ENCODE assay signal across 8 mouse cellular contexts in genomic region chr15:102102548-102103121, GRCm38 (mm10). TPM values are rescaled to one million over a fixed set of nuclear protein-coding genes. Genes with fewer than 3 reads are reported as not detected.
A peak's percentile ranks its signal among the peaks of the same experiment; 100 is the strongest.
DNase-seq lines count a peak whose midpoint lies in the region; ATAC-seq and TF ChIP-seq lines count a peak whose summit lies in the region.

No protein-coding gene starts in this region.

- peak overlapping the region; percentile 8 for H3K4me3 ChIP-seq in megakaryocyte, embryonic 14.5 days (replicated peaks)
- H3K4me3 ChIP-seq in forebrain, embryonic 15.5 days = peak overlapping the region; percentile 16
- H3K4me3 ChIP-seq in hindbrain, embryonic 12.5 days = peak overlapping the region; percentile 23
- H3K4me3 ChIP-seq in limb, embryonic 14.5 days (replicated peaks; ENCODE audit: low read length) = peak overlapping the region; percentile 59
- H3K4me3 ChIP-seq in midbrain, embryonic 16.5 days (ENCODE audit: low read depth, low read length) = peak overlapping the region; percentile 10

- TF ChIP-seq POLR2A in limb, embryonic 14.5 days (IDR thresholded peaks at IDR 0.05; ENCODE audit: borderline replicate concordance, extremely low read depth, insufficient read depth, insufficient read length) = no peak

- H3K4me1 ChIP-seq in megakaryocyte, embryonic 14.5 days = peaks cover 94% of the 10 kb centered on the region
- peaks cover 45% of the 10 kb centered on the region for H3K4me1 ChIP-seq in forebrain, embryonic 15.5 days
- H3K4me1 ChIP-seq in hindbrain, embryonic 12.5 days = peaks cover 78% of the 10 kb centered on the region
- peaks cover 70% of the 10 kb centered on the region for H3K4me1 ChIP-seq in limb, embryonic 14.5 days (ENCODE audit: control insufficient read depth, insufficient read depth, low read length)
- peaks cover 19% of the 10 kb centered on the region for H3K4me1 ChIP-seq in midbrain, embryonic 16.5 days (ENCODE audit: control insufficient read depth, insufficient read depth, low read length)

- H3K27me3 ChIP-seq in megakaryocyte, embryonic 14.5 days (replicated peaks) = peaks cover 67% of the 10 kb centered on the region
- H3K27me3 ChIP-seq in forebrain, embryonic 15.5 days = peaks cover 18% of the 10 kb centered on the region; the same call in 1 of the 2 replicates
- H3K27me3 ChIP-seq in hindbrain, embryonic 12.5 days = peaks cover 62% of the 10 kb centered on the region
- H3K27me3 ChIP-seq in limb, embryonic 14.5 days (ENCODE audit: control insufficient read depth, insufficient read depth, low read length) = no peaks in the 10 kb centered on the region
- H3K27me3 ChIP-seq in midbrain, embryonic 16.5 days (ENCODE audit: control insufficient read depth, insufficient read depth, low read depth, low read length) = peaks cover 25% of the 10 kb centered on the region

- WGBS in forebrain, embryonic 15.5 days = 17% methylated on average over 6 of the region's 6 CpGs
- WGBS in hindbrain, embryonic 12.5 days = 13% methylated on average over 6 of the region's 6 CpGs
- 14% methylated on average over 6 of the region's 6 CpGs for WGBS in limb, embryonic 14.5 days
- 13% methylated on average over 5 of the region's 6 CpGs for WGBS in midbrain, embryonic 16.5 days

- ATAC-seq in megakaryocyte, adult 5-6 weeks (ENCODE audit: poor library complexity, severe bottlenecking) = no peak
- ATAC-seq in forebrain, embryonic 15.5 days (replicated peaks) = no peak
- ATAC-seq in hindbrain, embryonic 12.5 days (ENCODE audit: low FRiP score) = no peak
- no peak for ATAC-seq in limb, embryonic 14.5 days (ENCODE audit: low FRiP score, low read depth)
- ATAC-seq in midbrain, embryonic 16.5 days = no peak
- no peak for ATAC-seq in monocyte, adult 5-6 weeks (replicated peaks; ENCODE audit: insufficient number of reproducible peaks, low FRiP score, low TSS enrichment, poor library complexity, severe bottlenecking)

- H3K36me3 ChIP-seq in megakaryocyte, embryonic 14.5 days (replicated peaks; ENCODE audit: low read length) = peaks cover 10% of the 10 kb centered on the region
- peaks cover 10% of the 10 kb centered on the region for H3K36me3 ChIP-seq in forebrain, embryonic 15.5 days
- H3K36me3 ChIP-seq in hindbrain, embryonic 12.5 days = peaks cover 6% of the 10 kb centered on the region; the same call in 1 of the 2 replicates
- peaks cover 25% of the 10 kb centered on the region for H3K36me3 ChIP-seq in limb, embryonic 14.5 days (ENCODE audit: control insufficient read depth, insufficient read depth, low read length)
- 0 out of 2 replicates have a peak, but pooled peaks cover 2% of the 10 kb centered on the region for H3K36me3 ChIP-seq in midbrain, embryonic 16.5 days (ENCODE audit: control insufficient read depth, insufficient read depth, low read length)

- H3K9me3 ChIP-seq in megakaryocyte, embryonic 14.5 days = no peaks in the 10 kb centered on the region
- H3K9me3 ChIP-seq in forebrain, embryonic 15.5 days = no peaks in the 10 kb centered on the region
- H3K9me3 ChIP-seq in hindbrain, embryonic 12.5 days (replicated peaks) = no peaks in the 10 kb centered on the region
- no peaks in the 10 kb centered on the region for H3K9me3 ChIP-seq in limb, embryonic 14.5 days (ENCODE audit: control insufficient read depth, low read length)
- no peaks in the 10 kb centered on the region for H3K9me3 ChIP-seq in midbrain, embryonic 16.5 days (replicated peaks; ENCODE audit: control insufficient read depth, low read length, poor library complexity, severe bottlenecking)

- DNase-seq in limb, embryonic 14.5 days (ENCODE audit: low spot score) = peak; percentile 44
- DNase-seq in layer of hippocampus, postnatal 36 days = no peak

- no peak overlapping the region for H3K4me2 ChIP-seq in forebrain, embryonic 15.5 days (replicated peaks)
- peak overlapping the region; percentile 42 for H3K4me2 ChIP-seq in hindbrain, embryonic 12.5 days (replicated peaks)
- H3K4me2 ChIP-seq in limb, embryonic 14.5 days (replicated peaks; ENCODE audit: low read depth, low read length, severe bottlenecking) = peak overlapping the region; percentile 78
- peak overlapping the region; percentile 9; the same call in 1 of the 2 replicates for H3K4me2 ChIP-seq in midbrain, embryonic 16.5 days (ENCODE audit: low read length)

- H3K27ac ChIP-seq in forebrain, embryonic 15.5 days (replicated peaks) = peak overlapping the region; percentile 42
- peak overlapping the region; percentile 83 for H3K27ac ChIP-seq in hindbrain, embryonic 12.5 days
- H3K27ac ChIP-seq in limb, embryonic 14.5 days (replicated peaks; ENCODE audit: low read depth, low read length) = peak overlapping the region; percentile 97
- H3K27ac ChIP-seq in midbrain, embryonic 16.5 days (ENCODE audit: low read length) = peak overlapping the region; percentile 61; the same call in 1 of the 2 replicates

- no peak overlapping the region for H3K9ac ChIP-seq in forebrain, embryonic 15.5 days (replicated peaks)
- H3K9ac ChIP-seq in hindbrain, embryonic 12.5 days = peak overlapping the region; percentile 51
- H3K9ac ChIP-seq in limb, embryonic 14.5 days (ENCODE audit: low read depth, low read length, severe bottlenecking) = peak overlapping the region; percentile 64
- H3K9ac ChIP-seq in midbrain, embryonic 16.5 days (ENCODE audit: low read depth, low read length) = no peak overlapping the region

RNA-seq across cellular contexts. Expression of gene Tns2, which starts 2.4 kb away (rescaled TPM):
- 0.43 TPM in 1 of 2 replicates, not detected in the other for polyA plus RNA-seq in megakaryocyte, embryonic 14.5 days (2012; ENCODE audit: insufficient read depth, low replicate concordance)
- 0.32 and 1.9 TPM in 2 replicates for total RNA-seq in megakaryocyte, adult 5-6 weeks (2015)
- total RNA-seq in megakaryocyte, adult 5-6 weeks (2017) = 0.07 TPM in 1 of 2 replicates, not detected in the other
- polyA plus RNA-seq in forebrain, embryonic 15.5 days (2015; fragmentation: Nextera tagmentation; extraction: Ambion mirVana) = 4.9 and 6.9 TPM in 2 replicates
- 21.8 and 22.7 TPM in 2 replicates for polyA plus RNA-seq in hindbrain, embryonic 12.5 days (2016; fragmentation: Nextera tagmentation; extraction: Ambion mirVana)
- polyA plus RNA-seq in limb, embryonic 14.5 days (2012; rRNA removed) = 114 and 134 TPM in 2 replicates
- polyA plus RNA-seq in limb, embryonic 14.5 days (2014; fragmentation: Nextera tagmentation; extraction: Ambion mirVana) = 62.5 and 66.3 TPM in 2 replicates
- 7.4 and 9.4 TPM in 2 replicates for polyA plus RNA-seq in midbrain, embryonic 16.5 days (2015; fragmentation: Nextera tagmentation; extraction: Ambion mirVana)
- 10 to 100 TPM; 10.7 to 22.0 TPM for total RNA-seq in layer of hippocampus, postnatal 36 days (2021)
- total RNA-seq in monocyte, adult 5-6 weeks (2017) = 5.7 TPM in 1 of 3 replicates, not detected in the others

RNA-seq across cellular contexts. Expression of gene Eif4b, which starts 29.1 kb away (rescaled TPM):
- polyA plus RNA-seq in megakaryocyte, embryonic 14.5 days (2012; ENCODE audit: insufficient read depth, low replicate concordance) = 18.2 and 102 TPM in 2 replicates
- 78.2 and 82.3 TPM in 2 replicates for total RNA-seq in megakaryocyte, adult 5-6 weeks (2015)
- 199 and 204 TPM in 2 replicates for total RNA-seq in megakaryocyte, adult 5-6 weeks (2017)
- polyA plus RNA-seq in forebrain, embryonic 15.5 days (2015; fragmentation: Nextera tagmentation; extraction: Ambion mirVana) = 98.9 and 99.5 TPM in 2 replicates
- 94.0 and 97.1 TPM in 2 replicates for polyA plus RNA-seq in hindbrain, embryonic 12.5 days (2016; fragmentation: Nextera tagmentation; extraction: Ambion mirVana)
- polyA plus RNA-seq in limb, embryonic 14.5 days (2012; rRNA removed) = 165 and 199 TPM in 2 replicates
- 133 and 134 TPM in 2 replicates for polyA plus RNA-seq in limb, embryonic 14.5 days (2014; fragmentation: Nextera tagmentation; extraction: Ambion mirVana)
- 87.3 and 90.0 TPM in 2 replicates for polyA plus RNA-seq in midbrain, embryonic 16.5 days (2015; fragmentation: Nextera tagmentation; extraction: Ambion mirVana)
- total RNA-seq in layer of hippocampus, postnatal 36 days (2021) = 100 to 1,000 TPM; 179 to 182 TPM
- 248 to 278 TPM (median 251 TPM) in 3 replicates for total RNA-seq in monocyte, adult 5-6 weeks (2017)

RNA-seq across cellular contexts. Expression of gene Spryd3, which starts 33.4 kb away (rescaled TPM):
- polyA plus RNA-seq in megakaryocyte, embryonic 14.5 days (2012; ENCODE audit: insufficient read depth, low replicate concordance) = 9.5 and 25.9 TPM in 2 replicates
- 6.1 and 7.5 TPM in 2 replicates for total RNA-seq in megakaryocyte, adult 5-6 weeks (2015)
- total RNA-seq in megakaryocyte, adult 5-6 weeks (2017) = 20.6 and 22.6 TPM in 2 replicates
- polyA plus RNA-seq in forebrain, embryonic 15.5 days (2015; fragmentation: Nextera tagmentation; extraction: Ambion mirVana) = 38.2 and 42.9 TPM in 2 replicates
- 28.1 and 29.2 TPM in 2 replicates for polyA plus RNA-seq in hindbrain, embryonic 12.5 days (2016; fragmentation: Nextera tagmentation; extraction: Ambion mirVana)
- 37.4 and 39.8 TPM in 2 replicates for polyA plus RNA-seq in limb, embryonic 14.5 days (2012; rRNA removed)
- 18.7 and 18.9 TPM in 2 replicates for polyA plus RNA-seq in limb, embryonic 14.5 days (2014; fragmentation: Nextera tagmentation; extraction: Ambion mirVana)
- 81.1 and 95.9 TPM in 2 replicates for polyA plus RNA-seq in midbrain, embryonic 16.5 days (2015; fragmentation: Nextera tagmentation; extraction: Ambion mirVana)
- total RNA-seq in layer of hippocampus, postnatal 36 days (2021) = 100 to 1,000 TPM; 141 to 151 TPM
- total RNA-seq in monocyte, adult 5-6 weeks (2017) = 49.3 to 56.3 TPM (median 49.3 TPM) in 3 replicates

RNA-seq across cellular contexts. Expression of gene Igfbp6, which starts 41.5 kb away (rescaled TPM):
- polyA plus RNA-seq in megakaryocyte, embryonic 14.5 days (2012; ENCODE audit: insufficient read depth, low replicate concordance) = 1.2 TPM in 1 of 2 replicates, not detected in the other
- 1.3 TPM in 1 of 2 replicates, not detected in the other for total RNA-seq in megakaryocyte, adult 5-6 weeks (2015)
- total RNA-seq in megakaryocyte, adult 5-6 weeks (2017) = not detected in 2 replicates
- 1.2 and 1.4 TPM in 2 replicates for polyA plus RNA-seq in forebrain, embryonic 15.5 days (2015; fragmentation: Nextera tagmentation; extraction: Ambion mirVana)
- 0.42 TPM in 1 of 2 replicates, not detected in the other for polyA plus RNA-seq in hindbrain, embryonic 12.5 days (2016; fragmentation: Nextera tagmentation; extraction: Ambion mirVana)
- polyA plus RNA-seq in limb, embryonic 14.5 days (2012; rRNA removed) = 6.2 and 8.1 TPM in 2 replicates
- 11.7 and 11.9 TPM in 2 replicates for polyA plus RNA-seq in limb, embryonic 14.5 days (2014; fragmentation: Nextera tagmentation; extraction: Ambion mirVana)
- polyA plus RNA-seq in midbrain, embryonic 16.5 days (2015; fragmentation: Nextera tagmentation; extraction: Ambion mirVana) = 2.5 and 3.1 TPM in 2 replicates
- total RNA-seq in layer of hippocampus, postnatal 36 days (2021) = 1 to 10 TPM; 8.2 to 8.9 TPM
- 0.38 to 1.4 TPM (median 0.68 TPM) in 3 replicates for total RNA-seq in monocyte, adult 5-6 weeks (2017)

RNA-seq across cellular contexts. Expression of gene Soat2, which starts 47.7 kb away (rescaled TPM):
- polyA plus RNA-seq in megakaryocyte, embryonic 14.5 days (2012; ENCODE audit: insufficient read depth, low replicate concordance) = 0.76 and 3.6 TPM in 2 replicates
- 0.78 and 0.82 TPM in 2 replicates for total RNA-seq in megakaryocyte, adult 5-6 weeks (2015)
- total RNA-seq in megakaryocyte, adult 5-6 weeks (2017) = 0.89 and 1.1 TPM in 2 replicates
- polyA plus RNA-seq in forebrain, embryonic 15.5 days (2015; fragmentation: Nextera tagmentation; extraction: Ambion mirVana) = not detected in 2 replicates
- polyA plus RNA-seq in hindbrain, embryonic 12.5 days (2016; fragmentation: Nextera tagmentation; extraction: Ambion mirVana) = 0.09 TPM in 1 of 2 replicates, not detected in the other
- polyA plus RNA-seq in limb, embryonic 14.5 days (2012; rRNA removed) = 0.87 and 1.1 TPM in 2 replicates
- polyA plus RNA-seq in limb, embryonic 14.5 days (2014; fragmentation: Nextera tagmentation; extraction: Ambion mirVana) = 0.48 and 0.76 TPM in 2 replicates
- polyA plus RNA-seq in midbrain, embryonic 16.5 days (2015; fragmentation: Nextera tagmentation; extraction: Ambion mirVana) = 0.21 TPM in 1 of 2 replicates, not detected in the other
- total RNA-seq in layer of hippocampus, postnatal 36 days (2021) = under 1 TPM in 1 of 2 experiments, not detected in 1; 0.23 TPM
- total RNA-seq in monocyte, adult 5-6 weeks (2017) = 6.2 to 25.0 TPM (median 10.2 TPM) in 3 replicates

Comparison
In these comparisons a context has a peak if more than half of its experiments do, and no peak if none do; other contexts are left out.
1. H3K4me3 ChIP-seq: peak in every context shown above with its lines; median percentile 59 in limb, embryonic 14.5 days; 23 in hindbrain, embryonic 12.5 days; 16 in forebrain, embryonic 15.5 days; 10 in midbrain, embryonic 16.5 days; 8 in megakaryocyte, embryonic 14.5 days.
2. H3K27ac ChIP-seq: peak in every context shown above with its lines; median percentile 97 in limb, embryonic 14.5 days; 83 in hindbrain, embryonic 12.5 days; 61 in midbrain, embryonic 16.5 days; 42 in forebrain, embryonic 15.5 days.
3. H3K9ac ChIP-seq: peak in hindbrain, embryonic 12.5 days (single experiment) and limb, embryonic 14.5 days (single experiment); none in forebrain, embryonic 15.5 days (single experiment) and midbrain, embryonic 16.5 days (single experiment).